Mouse (Mus musculus): Measurements from ENCODE around the gene Bend7.

Gene Bend7

GRCm38 (mm10) chr2:4782809-4783641 is 65.4 kb downstream of the Bend7 start:
- no peak for DNase-seq (ENCODE audit: low spot score)

GRCm38 (mm10) chr2:4784012-4784411 is 66.4 kb downstream of the Bend7 start:
- no peak for DNase-seq (ENCODE audit: low spot score)

GRCm38 (mm10) chr2:4785016-4785415 is 67.4 kb downstream of the Bend7 start:
- no peak for DNase-seq (ENCODE audit: low spot score)

GRCm38 (mm10) chr2:4787223-4787622 is 69.6 kb downstream of the Bend7 start:
- no peak for DNase-seq (ENCODE audit: low spot score)

GRCm38 (mm10) chr2:4791646-4792045 is 74.0 kb downstream of the Bend7 start:
- no peak for DNase-seq (ENCODE audit: low spot score)

GRCm38 (mm10) chr2:4792554-4792953 is 74.9 kb downstream of the Bend7 start:
- DNase-seq (ENCODE audit: low spot score): no peak

GRCm38 (mm10) chr2:4802395-4803176 is 85.0 kb downstream of the Bend7 start:
- no peak for DNase-seq (ENCODE audit: low spot score)

- DNase-seq (ENCODE audit: low spot score): no peak
These were observed 98.7 kb downstream of the Bend7 start for GRCm38 (mm10) chr2:4816308-4816707.

GRCm38 (mm10) chr2:4817678-4818077 is 100.0 kb downstream of the Bend7 start:
- no peak for DNase-seq (ENCODE audit: low spot score)

GRCm38 (mm10) chr2:4820230-4820629 is 102.6 kb downstream of the Bend7 start:
- no peak for DNase-seq (ENCODE audit: low spot score)

- no peak for DNase-seq (ENCODE audit: low spot score)
These were observed 106.4 kb downstream of the Bend7 start for GRCm38 (mm10) chr2:4824067-4824466.

GRCm38 (mm10) chr2:4828032-4828431 is 110.4 kb downstream of the Bend7 start:
- no peak for DNase-seq (ENCODE audit: low spot score)

- DNase-seq (ENCODE audit: low spot score): no peak
These were observed 110.9 kb downstream of the Bend7 start for GRCm38 (mm10) chr2:4828446-4828997.

GRCm38 (mm10) chr2:4829007-4829406 is 111.4 kb downstream of the Bend7 start:
- DNase-seq (ENCODE audit: low spot score): no peak

GRCm38 (mm10) chr2:4829489-4830065 is 111.9 kb downstream of the Bend7 start:
- no peak for DNase-seq (ENCODE audit: low spot score)

GRCm38 (mm10) chr2:4831493-4831892 is 113.9 kb downstream of the Bend7 start:
- DNase-seq (ENCODE audit: low spot score): peak; percentile 10

- DNase-seq (ENCODE audit: low spot score): no peak
These were observed 114.5 kb downstream of the Bend7 start for GRCm38 (mm10) chr2:4832166-4832565.

- no peak for DNase-seq (ENCODE audit: low spot score)
These were observed 131.8 kb downstream of the Bend7 start for GRCm38 (mm10) chr2:4849449-4849848.

Data from c-Kit-positive CD71-positive TER-119-positive erythroid progenitor cells, embryonic 14.5 days (primary cell).